Mouse (Mus musculus) kidney, adult 2 months (tissue): Measurements from ENCODE around the gene Cacna1a.

Experiments used
- CTCF ChIP-seq: fragments of 200-500 bp; conservative IDR thresholded peaks from 2 replicates; pipeline ENCODE4 v1.5.1; 2011; ENCODE audit warnings: low read depth, mild to moderate bottlenecking, control low read depth, low read length, moderate library complexity, mixed read lengths; ENCODE audit not compliant: insufficient read depth, insufficient read length
- POLR2A ChIP-seq: fragments of 200-500 bp; IDR thresholded peaks from one replicate; pipeline ENCODE4 v1.6.1; 2011; ENCODE audit warnings: low read depth, low read length, control low read depth

DNA sequence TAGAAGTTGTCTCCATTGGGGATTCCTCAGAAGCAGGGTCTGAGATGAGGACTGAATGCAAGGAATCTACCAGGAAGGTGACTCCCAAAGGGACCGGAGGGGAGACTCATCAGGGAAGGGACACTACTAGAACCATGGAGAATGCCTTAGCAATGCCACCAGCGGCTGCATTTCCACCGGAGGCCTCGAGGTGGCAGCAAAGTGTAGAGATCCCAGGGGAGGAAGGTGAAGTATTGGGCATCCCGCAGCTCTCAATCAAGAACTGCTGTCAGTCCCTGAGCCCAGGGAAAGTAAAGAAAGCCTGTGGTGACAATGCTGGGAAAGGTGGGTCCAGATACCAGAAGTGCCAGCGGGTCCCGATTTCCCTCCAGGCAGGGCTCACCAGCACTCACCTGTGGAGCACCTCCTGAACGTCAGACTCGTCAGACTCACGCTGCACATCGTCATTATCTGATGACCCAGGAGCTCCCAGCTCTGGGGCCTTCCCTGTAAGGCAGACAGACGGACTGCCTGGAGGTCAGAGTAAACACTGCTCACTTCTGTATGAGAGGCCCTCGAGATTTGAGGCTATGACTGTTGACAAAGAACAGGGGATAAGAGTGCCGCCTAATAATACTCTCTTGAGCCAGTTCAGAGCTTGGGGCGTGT is 203.9 kb downstream of the Cacna1a start:
- TF ChIP-seq POLR2A: no peak
- TF ChIP-seq CTCF: peak; percentile 93
